Mouse (Mus musculus) stomach, adult 2 months (tissue): Measurements from ENCODE around the gene Btnl1. TPM values are rescaled to one million over a fixed set of nuclear protein-coding genes. Genes with fewer than 3 reads are reported as not detected.

Experiments used
- polyA plus RNA-seq: library from polyadenylated mRNA; depleted of rRNA; stranded (reverse); fragments of >200 nt; gene quantifications from 2 replicates; pipeline ENCODE4 v1.2.3, GENCODE M21; 2012; rRNA removed

Btnl1 gene
- polyA plus RNA-seq = 0.12 TPM in 1 of 2 replicates, not detected in the other

GRCm38 (mm10) chr17:34376847-34377246 lies at the start of gene Btnl1:
Btnl1 (plus strand) TSS chr17:34377132.

GRCm38 (mm10) chr17:34354539-34354938 lies 22.4 kb upstream of the Btnl1 start, which contains the start of gene Btnl2:
Btnl2 (plus strand) TSS chr17:34354822.

GRCm38 (mm10) chr17:34398711-34399393 lies 21.9 kb downstream of the Btnl1 start, which contains the start of gene BC051142:
BC051142 (plus strand) TSS chr17:34398820.

Other genes with a start within 250 kb of the Btnl1 start
- gene H2-DMb2, start 233.8 kb upstream of the Btnl1 start, polyA plus RNA-seq = 1.7 and 3.5 TPM in 2 replicates
- gene H2-DMb1, start 224.1 kb upstream of the Btnl1 start, polyA plus RNA-seq = 15.8 and 34.6 TPM in 2 replicates
- 9.8 and 12.1 TPM in 2 replicates for gene Tap1, start 189.6 kb upstream of the Btnl1 start, polyA plus RNA-seq
- 13.9 and 19.6 TPM in 2 replicates for gene Psmb9, start 189.4 kb upstream of the Btnl1 start, polyA plus RNA-seq
- 12.2 and 14.1 TPM in 2 replicates for gene Psmb8, start 179.4 kb upstream of the Btnl1 start, polyA plus RNA-seq
- 13.4 and 13.7 TPM in 2 replicates for gene Tap2, start 173.6 kb upstream of the Btnl1 start, polyA plus RNA-seq
- 0.40 and 0.88 TPM in 2 replicates for gene H2-Ob, start 138.2 kb upstream of the Btnl1 start, polyA plus RNA-seq
- 153 and 391 TPM in 2 replicates for gene H2-Ab1, start 119.4 kb upstream of the Btnl1 start, polyA plus RNA-seq
- gene H2-Aa, start 89.3 kb upstream of the Btnl1 start, polyA plus RNA-seq = 56.6 and 93.6 TPM in 2 replicates
- 28.3 and 43.9 TPM in 2 replicates for gene H2-Eb1, start 71.3 kb upstream of the Btnl1 start, polyA plus RNA-seq
- gene H2-Eb2, start 51.5 kb upstream of the Btnl1 start, polyA plus RNA-seq = not detected in 2 replicates
- 0.03 and 0.19 TPM in 2 replicates for gene Btnl2, start 22.3 kb upstream of the Btnl1 start, polyA plus RNA-seq
- gene BC051142, start 21.7 kb downstream of the Btnl1 start, polyA plus RNA-seq = 0.17 TPM in 1 of 2 replicates, not detected in the other
- 1.1 and 1.3 TPM in 2 replicates for gene Btnl4, start 100.2 kb downstream of the Btnl1 start, polyA plus RNA-seq
- gene Btnl6, start 140.2 kb downstream of the Btnl1 start, polyA plus RNA-seq = 0.04 TPM in 1 of 2 replicates, not detected in the other
- gene Notch4, start 187.1 kb downstream of the Btnl1 start, polyA plus RNA-seq = 13.3 and 22.9 TPM in 2 replicates
- gene Gpsm3, start 212.7 kb downstream of the Btnl1 start, polyA plus RNA-seq = 3.2 and 4.9 TPM in 2 replicates
- gene Pbx2, start 214.1 kb downstream of the Btnl1 start, polyA plus RNA-seq = 16.0 and 17.3 TPM in 2 replicates
- gene Ager, start 220.7 kb downstream of the Btnl1 start, polyA plus RNA-seq = 0.43 and 0.59 TPM in 2 replicates
- 56.7 and 59.0 TPM in 2 replicates for gene Rnf5, start 226.6 kb downstream of the Btnl1 start, polyA plus RNA-seq
- gene Agpat1, start 227.1 kb downstream of the Btnl1 start, polyA plus RNA-seq = 136 and 169 TPM in 2 replicates
- gene Egfl8, start 238.8 kb downstream of the Btnl1 start, polyA plus RNA-seq = 0.74 and 1.6 TPM in 2 replicates